Mouse (Mus musculus): ENCODE results near the gene Arid5b. TPM values are rescaled to one million over a fixed set of nuclear protein-coding genes. Genes with fewer than 3 reads are reported as not detected.

Gene Arid5b
- polyA plus RNA-seq, 1 experiment from 2014 or later = 27.0 TPM

DNA sequence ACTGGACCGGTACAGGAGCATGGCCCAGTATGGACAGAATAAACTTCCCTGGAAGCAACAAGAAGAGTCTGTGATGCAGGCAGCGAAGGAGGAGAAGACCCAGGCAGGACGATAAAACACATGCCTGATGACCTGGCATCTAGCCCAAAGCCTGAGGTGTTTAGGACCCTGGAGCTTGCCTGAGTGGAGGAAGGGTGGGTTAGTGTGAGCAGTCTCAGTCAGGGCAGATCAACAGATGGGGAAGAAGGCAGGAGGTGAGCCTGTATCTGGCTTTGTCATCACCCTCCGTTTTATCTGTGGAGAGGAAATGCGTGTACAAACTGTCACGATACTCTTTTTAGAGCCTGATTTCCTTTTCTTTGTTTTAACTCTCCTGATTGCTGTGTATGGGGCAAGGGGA lies 196.8 kb downstream of the Arid5b start:
- Histone ChIP-seq H3K4me3 (ENCODE audit: low read length) (no peak overlapping the region), H3K36me3 (ENCODE audit: control insufficient read depth, insufficient read depth, low read length) (no peaks in the 10 kb centered on the region), H3K4me1 (ENCODE audit: control insufficient read depth, insufficient read depth, low read length) (no peaks in the 10 kb centered on the region), H3K4me2 (ENCODE audit: low read depth, low read length) (no peak overlapping the region), H3K27me3 (replicated peaks; ENCODE audit: control insufficient read depth, insufficient read depth, low read length) (no peaks in the 10 kb centered on the region), H3K27ac (ENCODE audit: low read length) (no peak overlapping the region), H3K9me3 (ENCODE audit: control insufficient read depth, low read length) (no peaks in the 10 kb centered on the region), H3K9ac (ENCODE audit: low read depth, low read length) (no peak overlapping the region)
- ATAC-seq = no peak
- 54% methylated on average over 6 of the region's 6 CpGs for WGBS

DNA sequence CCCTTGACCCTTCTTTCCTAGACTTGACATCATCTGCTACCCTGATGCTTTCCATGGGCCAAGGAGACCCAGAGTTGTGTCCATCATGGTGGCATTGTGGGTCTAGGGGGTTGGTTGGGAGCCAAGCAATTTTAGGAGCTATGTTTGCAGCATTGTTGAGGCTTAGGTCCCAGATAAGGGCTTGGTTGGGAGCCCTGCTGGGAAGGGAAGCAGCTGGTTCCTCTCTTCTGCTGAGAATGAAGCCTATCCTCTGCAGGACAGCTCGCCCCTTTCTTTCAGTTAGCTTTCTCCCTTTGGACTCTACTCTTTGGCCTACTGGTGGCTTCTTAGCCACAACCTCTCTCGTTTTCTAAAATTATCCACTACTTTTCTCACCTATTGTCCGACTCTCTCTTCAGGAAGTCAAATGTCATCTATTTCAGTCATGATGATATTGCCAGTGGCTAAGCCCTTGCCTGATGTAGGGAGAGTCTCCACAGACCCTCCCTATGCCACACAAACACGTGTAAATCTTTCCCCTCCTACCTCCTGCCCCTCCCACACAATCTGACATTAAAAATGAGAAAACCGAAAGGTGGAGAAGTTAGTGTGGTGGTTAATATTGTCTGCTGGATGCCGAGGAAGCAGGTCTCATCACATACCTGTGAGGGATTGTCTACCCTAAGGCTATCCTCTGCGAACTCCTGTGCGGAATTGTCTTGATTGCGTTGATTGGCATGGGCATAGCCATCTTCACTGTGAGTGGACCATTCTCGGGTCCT lies 198.4 kb downstream of the Arid5b start:
- H3K27ac ChIP-seq (ENCODE audit: low read length) = no peak overlapping the region
- ATAC-seq = no peak
- no peak overlapping the region for H3K9ac ChIP-seq (ENCODE audit: low read depth, low read length)
- no peak overlapping the region for H3K4me3 ChIP-seq (ENCODE audit: low read length)
- no peaks in the 10 kb centered on the region for H3K9me3 ChIP-seq (ENCODE audit: control insufficient read depth, low read length)
- H3K4me2 ChIP-seq (ENCODE audit: low read depth, low read length) = no peak overlapping the region
- WGBS = 82% methylated on average over 10 of the region's 10 CpGs
- H3K4me1 ChIP-seq (ENCODE audit: control insufficient read depth, insufficient read depth, low read length) = no peaks in the 10 kb centered on the region
- no peaks in the 10 kb centered on the region for H3K27me3 ChIP-seq (replicated peaks; ENCODE audit: control insufficient read depth, insufficient read depth, low read length)
- no peaks in the 10 kb centered on the region for H3K36me3 ChIP-seq (ENCODE audit: control insufficient read depth, insufficient read depth, low read length)

DNA sequence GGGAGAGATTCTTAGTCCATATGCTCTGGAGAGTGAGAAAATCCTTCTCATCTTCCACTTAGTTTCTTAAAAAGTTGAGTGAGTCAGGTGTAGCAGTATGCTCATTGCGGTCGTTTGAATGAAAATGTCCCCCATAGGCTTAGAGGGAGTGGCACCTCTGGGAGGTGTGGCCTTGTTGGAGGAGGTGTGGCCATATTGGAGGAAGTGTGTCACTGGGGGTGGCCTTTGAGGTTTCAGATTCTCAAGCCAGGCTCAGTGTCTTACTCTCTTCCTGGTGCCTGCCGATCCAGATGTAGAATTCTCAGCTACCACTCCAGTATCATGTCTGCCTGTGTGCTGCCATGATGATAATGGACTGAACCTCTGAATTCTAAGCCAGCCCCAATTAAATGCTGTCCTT lies 199.8 kb downstream of the Arid5b start:
- H3K9me3 ChIP-seq (ENCODE audit: control insufficient read depth, low read length) = no peaks in the 10 kb centered on the region
- H3K4me3 ChIP-seq (ENCODE audit: low read length) = no peak overlapping the region
- ATAC-seq = no peak
- no peaks in the 10 kb centered on the region for H3K4me1 ChIP-seq (ENCODE audit: control insufficient read depth, insufficient read depth, low read length)
- no peak overlapping the region for H3K27ac ChIP-seq (ENCODE audit: low read length)
- 93% methylated on average over 3 of the region's 3 CpGs for WGBS
- H3K4me2 ChIP-seq (ENCODE audit: low read depth, low read length) = no peak overlapping the region
- no peaks in the 10 kb centered on the region for H3K27me3 ChIP-seq (replicated peaks; ENCODE audit: control insufficient read depth, insufficient read depth, low read length)
- H3K36me3 ChIP-seq (ENCODE audit: control insufficient read depth, insufficient read depth, low read length) = no peaks in the 10 kb centered on the region
- H3K9ac ChIP-seq (ENCODE audit: low read depth, low read length) = no peak overlapping the region

DNA sequence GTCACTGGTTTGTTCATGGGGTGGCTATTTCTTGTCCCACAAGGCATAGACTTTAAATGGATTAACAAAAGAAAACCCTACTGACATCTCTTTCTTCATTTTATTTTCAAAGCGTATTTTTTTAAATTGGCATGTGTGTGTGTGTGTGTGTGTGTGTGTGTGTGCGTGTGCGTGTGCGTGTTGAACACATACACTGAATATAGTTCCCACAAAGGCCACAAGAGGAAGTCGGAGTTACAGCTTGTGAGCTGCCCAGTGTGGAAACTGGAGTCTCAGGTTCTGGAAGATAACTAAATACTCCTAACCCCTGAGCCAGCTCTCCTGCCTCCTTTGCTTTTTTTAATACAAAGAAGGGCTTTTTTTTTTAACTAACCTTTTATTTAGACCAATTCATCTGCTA lies 203.4 kb downstream of the Arid5b start:
- H3K4me2 ChIP-seq (ENCODE audit: low read depth, low read length) = no peak overlapping the region
- H3K4me1 ChIP-seq (ENCODE audit: control insufficient read depth, insufficient read depth, low read length) = no peaks in the 10 kb centered on the region
- H3K27me3 ChIP-seq (replicated peaks; ENCODE audit: control insufficient read depth, insufficient read depth, low read length) = no peaks in the 10 kb centered on the region
- WGBS = 88% methylated on average over 5 of the region's 5 CpGs
- H3K4me3 ChIP-seq (ENCODE audit: low read length) = no peak overlapping the region
- H3K27ac ChIP-seq (ENCODE audit: low read length) = no peak overlapping the region
- no peak for ATAC-seq
- no peak overlapping the region for H3K9ac ChIP-seq (ENCODE audit: low read depth, low read length)
- H3K9me3 ChIP-seq (ENCODE audit: control insufficient read depth, low read length) = no peaks in the 10 kb centered on the region
- H3K36me3 ChIP-seq (ENCODE audit: control insufficient read depth, insufficient read depth, low read length) = no peaks in the 10 kb centered on the region

DNA sequence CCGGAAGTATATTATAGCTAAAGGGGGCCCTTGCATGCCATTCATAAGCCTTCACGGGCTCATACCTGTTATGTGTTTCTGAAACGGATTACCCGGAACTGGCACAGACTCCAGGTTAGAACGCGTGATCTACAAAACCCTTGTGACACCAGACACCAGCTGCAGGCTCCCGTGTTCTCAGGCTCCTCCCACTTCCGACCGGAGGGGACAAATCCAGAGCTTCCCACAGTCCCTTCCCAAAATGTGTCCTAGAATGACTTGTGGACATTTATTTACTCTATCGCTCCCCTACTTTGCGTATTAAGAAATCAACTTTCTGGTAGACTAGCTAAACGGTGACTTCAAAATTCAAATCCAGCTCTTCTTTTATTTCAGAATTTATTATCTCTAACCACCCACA lies 204.2 kb downstream of the Arid5b start:
- WGBS = 85% methylated on average over 12 of the region's 12 CpGs

DNA sequence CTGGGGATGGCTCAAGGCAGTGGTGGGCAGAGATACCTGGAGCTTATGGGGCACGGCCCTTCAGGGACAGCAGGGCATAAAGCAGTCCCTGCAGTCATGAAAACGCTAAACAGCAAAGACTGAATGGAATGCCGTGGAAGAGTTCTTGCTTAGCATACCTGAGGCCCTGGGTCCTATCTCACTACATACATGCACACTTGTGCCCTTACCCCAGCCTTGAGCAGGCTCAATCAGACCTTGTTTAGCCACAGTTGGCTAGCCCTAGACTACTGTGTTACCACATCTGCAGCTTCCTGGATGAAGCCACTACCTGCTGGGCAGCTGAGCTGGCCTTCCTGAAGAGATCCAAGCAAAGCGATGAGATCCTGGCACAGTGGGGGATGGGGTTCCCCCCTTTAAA lies 205.9 kb downstream of the Arid5b start:
- no peak for ATAC-seq
- H3K9ac ChIP-seq (ENCODE audit: low read depth, low read length) = no peak overlapping the region
- H3K27ac ChIP-seq (ENCODE audit: low read length) = no peak overlapping the region
- no peak overlapping the region for H3K4me3 ChIP-seq (ENCODE audit: low read length)
- no peaks in the 10 kb centered on the region for H3K27me3 ChIP-seq (replicated peaks; ENCODE audit: control insufficient read depth, insufficient read depth, low read length)
- no peaks in the 10 kb centered on the region for H3K36me3 ChIP-seq (ENCODE audit: control insufficient read depth, insufficient read depth, low read length)
- H3K9me3 ChIP-seq (ENCODE audit: control insufficient read depth, low read length) = no peaks in the 10 kb centered on the region
- no peaks in the 10 kb centered on the region for H3K4me1 ChIP-seq (ENCODE audit: control insufficient read depth, insufficient read depth, low read length)
- no peak overlapping the region for H3K4me2 ChIP-seq (ENCODE audit: low read depth, low read length)
- WGBS = 84% methylated on average over 4 of the region's 4 CpGs

More for the DNA sequence above, 204.2 kb downstream of the Arid5b start:
- Histone ChIP-seq H3K27ac (ENCODE audit: low read length) (no peak overlapping the region), H3K4me3 (ENCODE audit: low read length) (no peak overlapping the region), H3K9ac (ENCODE audit: low read depth, low read length) (no peak overlapping the region), H3K4me2 (ENCODE audit: low read depth, low read length) (no peak overlapping the region), H3K27me3 (replicated peaks; ENCODE audit: control insufficient read depth, insufficient read depth, low read length) (no peaks in the 10 kb centered on the region), H3K9me3 (ENCODE audit: control insufficient read depth, low read length) (no peaks in the 10 kb centered on the region), H3K4me1 (ENCODE audit: control insufficient read depth, insufficient read depth, low read length) (no peaks in the 10 kb centered on the region), H3K36me3 (ENCODE audit: control insufficient read depth, insufficient read depth, low read length) (no peaks in the 10 kb centered on the region)
- no peak for ATAC-seq

DNA sequence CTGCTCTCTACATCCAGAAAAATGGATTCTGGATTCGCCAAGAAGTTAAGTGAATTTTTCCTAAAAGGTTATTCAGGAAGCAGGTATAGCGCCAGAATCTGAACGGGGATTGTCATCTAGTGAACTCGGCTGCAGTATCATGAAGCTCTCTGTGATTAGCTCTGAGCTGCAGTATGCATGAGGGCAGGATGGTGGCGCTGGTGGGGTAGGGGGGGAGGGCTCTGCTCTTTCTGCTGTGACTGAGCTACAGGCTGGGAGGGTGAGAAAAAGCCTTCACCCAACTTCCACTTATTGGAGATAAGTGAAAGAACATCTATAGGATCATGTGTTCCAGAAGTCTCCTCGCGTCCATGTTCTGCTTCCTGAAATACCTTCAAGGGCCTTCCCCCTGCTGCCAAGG lies 207.5 kb downstream of the Arid5b start:
- ATAC-seq = no peak
- no peaks in the 10 kb centered on the region for H3K4me1 ChIP-seq (ENCODE audit: control insufficient read depth, insufficient read depth, low read length)
- 83% methylated on average over 7 of the region's 7 CpGs for WGBS
- no peak overlapping the region for H3K9ac ChIP-seq (ENCODE audit: low read depth, low read length)
- H3K4me2 ChIP-seq (ENCODE audit: low read depth, low read length) = no peak overlapping the region
- no peak overlapping the region for H3K4me3 ChIP-seq (ENCODE audit: low read length)
- H3K9me3 ChIP-seq (ENCODE audit: control insufficient read depth, low read length) = no peaks in the 10 kb centered on the region
- no peaks in the 10 kb centered on the region for H3K27me3 ChIP-seq (replicated peaks; ENCODE audit: control insufficient read depth, insufficient read depth, low read length)
- no peaks in the 10 kb centered on the region for H3K36me3 ChIP-seq (ENCODE audit: control insufficient read depth, insufficient read depth, low read length)
- H3K27ac ChIP-seq (ENCODE audit: low read length) = no peak overlapping the region

DNA sequence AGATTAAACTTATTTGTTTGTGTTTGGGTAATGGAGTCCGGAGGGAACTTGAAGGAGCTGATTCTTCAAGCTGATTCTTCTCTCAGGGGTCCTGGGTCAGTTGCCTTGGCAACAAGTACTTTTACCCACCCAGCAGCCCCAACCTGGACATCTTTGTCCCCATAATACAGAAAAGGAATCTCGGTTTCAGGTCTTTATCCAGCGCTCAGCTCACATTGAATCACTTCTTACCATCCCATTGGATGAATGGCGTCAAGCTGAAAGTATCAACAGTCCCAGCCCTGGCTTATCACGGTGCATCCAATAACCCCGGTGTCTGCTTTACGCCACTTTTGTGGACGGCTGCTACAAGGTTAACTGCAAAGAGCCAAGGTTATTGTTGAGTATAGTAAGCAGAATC lies 210.1 kb downstream of the Arid5b start:
- no peaks in the 10 kb centered on the region for H3K4me1 ChIP-seq (ENCODE audit: control insufficient read depth, insufficient read depth, low read length)
- ATAC-seq = no peak
- no peak overlapping the region for H3K4me3 ChIP-seq (ENCODE audit: low read length)

DNA sequence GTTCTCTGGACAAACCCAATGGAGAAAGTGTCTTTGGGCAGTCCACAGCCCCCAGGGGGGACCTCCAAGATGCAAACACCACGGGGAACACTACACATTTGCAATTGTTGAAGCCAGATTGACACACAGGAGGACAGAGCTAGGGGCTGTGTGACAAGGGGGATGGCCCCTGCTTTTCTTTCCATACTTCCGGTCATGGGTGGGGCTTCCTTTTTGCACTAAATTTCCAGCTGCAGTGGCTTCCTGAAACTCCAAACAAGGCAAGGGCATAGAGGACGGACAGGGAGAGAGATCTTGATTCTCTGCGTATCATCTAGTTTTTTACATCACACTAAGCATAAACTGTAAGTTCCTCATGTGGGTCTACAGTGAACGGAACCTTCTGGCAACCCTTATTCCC lies 210.6 kb downstream of the Arid5b start:
- Histone ChIP-seq H3K27ac (ENCODE audit: low read length) (no peak overlapping the region), H3K9ac (ENCODE audit: low read depth, low read length) (no peak overlapping the region), H3K9me3 (ENCODE audit: control insufficient read depth, low read length) (no peaks in the 10 kb centered on the region), H3K27me3 (replicated peaks; ENCODE audit: control insufficient read depth, insufficient read depth, low read length) (no peaks in the 10 kb centered on the region), H3K4me3 (ENCODE audit: low read length) (no peak overlapping the region), H3K4me2 (ENCODE audit: low read depth, low read length) (no peak overlapping the region), H3K36me3 (ENCODE audit: control insufficient read depth, insufficient read depth, low read length) (no peaks in the 10 kb centered on the region), H3K4me1 (ENCODE audit: control insufficient read depth, insufficient read depth, low read length) (no peaks in the 10 kb centered on the region)
- 75% methylated on average over 5 of the region's 5 CpGs for WGBS
- no peak for ATAC-seq

More for the DNA sequence above, 210.1 kb downstream of the Arid5b start:
- Histone ChIP-seq H3K27ac (ENCODE audit: low read length) (no peak overlapping the region), H3K27me3 (replicated peaks; ENCODE audit: control insufficient read depth, insufficient read depth, low read length) (no peaks in the 10 kb centered on the region), H3K36me3 (ENCODE audit: control insufficient read depth, insufficient read depth, low read length) (no peaks in the 10 kb centered on the region), H3K4me2 (ENCODE audit: low read depth, low read length) (no peak overlapping the region), H3K9ac (ENCODE audit: low read depth, low read length) (no peak overlapping the region), H3K9me3 (ENCODE audit: control insufficient read depth, low read length) (no peaks in the 10 kb centered on the region)
- WGBS = 71% methylated on average over 8 of the region's 8 CpGs

DNA sequence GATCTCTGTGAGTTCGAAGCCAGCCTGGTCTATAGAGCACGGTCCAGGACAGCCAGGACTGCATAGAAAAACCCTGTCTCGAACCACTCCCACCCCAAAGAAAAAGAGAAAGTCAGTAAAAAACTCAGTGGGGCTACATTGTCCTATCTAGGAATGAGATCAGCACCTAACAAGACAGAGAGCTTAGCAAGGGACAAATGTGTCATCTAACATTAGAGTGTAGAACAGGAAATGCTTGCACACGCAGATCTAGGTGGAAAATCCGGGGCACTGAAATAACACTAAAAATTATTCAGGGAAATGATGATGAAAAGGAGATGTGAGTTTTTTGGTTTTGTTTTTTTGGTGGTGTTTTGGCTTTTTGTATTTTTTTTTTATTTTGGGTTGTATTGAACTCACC lies 212.4 kb downstream of the Arid5b start:
- Histone ChIP-seq H3K4me2 (ENCODE audit: low read depth, low read length) (no peak overlapping the region), H3K9ac (ENCODE audit: low read depth, low read length) (no peak overlapping the region), H3K27ac (ENCODE audit: low read length) (no peak overlapping the region), H3K36me3 (ENCODE audit: control insufficient read depth, insufficient read depth, low read length) (no peaks in the 10 kb centered on the region), H3K4me3 (ENCODE audit: low read length) (no peak overlapping the region), H3K27me3 (replicated peaks; ENCODE audit: control insufficient read depth, insufficient read depth, low read length) (no peaks in the 10 kb centered on the region), H3K4me1 (ENCODE audit: control insufficient read depth, insufficient read depth, low read length) (no peaks in the 10 kb centered on the region), H3K9me3 (ENCODE audit: control insufficient read depth, low read length) (no peaks in the 10 kb centered on the region)
- WGBS = 83% methylated on average over 5 of the region's 5 CpGs
- ATAC-seq = no peak

All from intestine, embryonic 16.5 days (tissue).